Mouse (Mus musculus) adrenal gland, postnatal 14 days (tissue): ENCODE measurements around the gene Dmrtc2. TPM values are rescaled to one million over a fixed set of nuclear protein-coding genes. Genes with fewer than 3 reads are reported as not detected.
"Not testable (repeated sequence)": the region's sequence is repeated elsewhere in the genome, so short reads cannot be mapped to it uniquely, and the experiment has no call there.

Experiments used
- DNase-seq: peaks from one replicate; pipeline ENCODE4 v3.0.0; 2021; ENCODE audit warnings: mixed read lengths
- long read RNA-seq, 2 experiments: library from polyadenylated mRNA; stranded (forward); transcript quantifications; one replicate each; pipeline ENCODE4 v2.0.0; 2021
- total RNA-seq: library from RNA; stranded (reverse); gene quantifications from 2 replicates; pipeline ENCODE4 v1.2.3, GENCODE M21; 2021

Gene Dmrtc2
- total RNA-seq: not detected in 2 replicates
- long read RNA-seq, experiment 1: 0 reads
- long read RNA-seq, experiment 2: 0 reads

GRCm38 (mm10) chr7:24869532-24870165 lies at the start of gene Dmrtc2, which contains the start of gene Lypd4:
Dmrtc2 (plus strand) TSS chr7:24870057.
Lypd4 (minus strand) TSS chr7:24869941.
- DNase-seq: no peak

GRCm38 (mm10) chr7:24824452-24824851 lies 45.4 kb upstream of the Dmrtc2 start:
- no peak for DNase-seq

- DNase-seq: no peak
These were observed 42.7 kb upstream of the Dmrtc2 start for GRCm38 (mm10) chr7:24827181-24827580.

DNA sequence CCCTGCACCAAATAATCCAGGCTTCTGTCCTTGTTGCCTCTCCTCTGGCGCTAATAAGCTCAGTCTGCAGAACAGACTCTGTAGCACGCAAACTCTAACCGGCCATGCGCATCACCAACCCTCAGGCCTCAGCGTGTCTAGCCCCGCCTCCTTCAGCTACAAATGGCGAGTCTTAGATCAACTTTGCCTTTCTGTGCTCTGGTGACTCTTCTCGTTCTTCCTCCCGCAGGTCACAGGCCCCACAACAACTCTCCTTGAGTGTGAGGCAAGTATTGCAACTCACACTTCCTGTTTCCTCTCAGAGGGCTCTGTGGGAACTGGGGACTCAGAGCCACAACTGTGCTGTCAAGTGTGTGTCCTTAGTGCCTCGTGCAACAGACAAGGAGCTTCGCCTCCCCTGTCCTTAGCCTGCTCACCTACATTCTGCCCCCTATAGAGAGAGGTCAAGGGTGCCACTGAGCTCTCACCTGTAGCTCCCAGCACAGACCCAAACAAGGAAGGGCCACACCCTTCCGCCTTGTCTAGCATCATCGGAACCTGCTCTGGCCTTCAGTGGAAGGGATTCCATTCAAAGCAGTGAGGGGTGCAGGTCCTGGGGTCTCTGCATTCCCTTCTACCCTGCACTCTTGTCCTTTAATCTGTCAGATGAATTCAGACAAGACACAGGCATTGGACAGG lies 31.0 kb upstream of the Dmrtc2 start:
- DNase-seq: not testable (repeated sequence)

- DNase-seq: no peak
These were observed 30.4 kb upstream of the Dmrtc2 start for GRCm38 (mm10) chr7:24839410-24839808.

GRCm38 (mm10) chr7:24840331-24840730 lies 29.5 kb upstream of the Dmrtc2 start:
- no peak for DNase-seq

- no peak for DNase-seq
These were observed 28.8 kb upstream of the Dmrtc2 start for GRCm38 (mm10) chr7:24841009-24841408.

DNA sequence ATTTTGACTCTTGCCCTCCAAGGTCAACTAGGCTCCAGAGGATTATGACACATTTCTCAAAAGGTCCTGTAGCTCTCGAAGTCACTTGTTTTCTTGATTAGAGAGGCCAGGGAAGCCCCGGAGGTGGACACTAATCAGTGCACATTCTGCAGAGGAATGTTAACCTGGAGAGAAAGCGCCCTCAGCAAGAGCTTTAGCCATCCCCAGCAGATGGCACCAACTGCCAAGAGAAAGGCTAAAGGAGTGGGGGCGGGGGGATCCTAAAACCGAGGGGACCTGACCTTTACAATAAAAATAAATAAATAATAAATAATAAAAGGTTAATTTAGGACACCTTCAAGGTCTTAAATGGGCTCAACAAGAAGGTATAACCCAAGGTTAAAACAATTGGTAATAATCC lies 25.7 kb upstream of the Dmrtc2 start:
- DNase-seq: peak; percentile 30

GRCm38 (mm10) chr7:24845181-24845580 lies 24.7 kb upstream of the Dmrtc2 start:
- no peak for DNase-seq

GRCm38 (mm10) chr7:24845713-24846112 lies 24.1 kb upstream of the Dmrtc2 start:
- no peak for DNase-seq

- DNase-seq: not testable (repeated sequence)
These were observed 23.3 kb upstream of the Dmrtc2 start for GRCm38 (mm10) chr7:24846576-24846975.

DNA sequence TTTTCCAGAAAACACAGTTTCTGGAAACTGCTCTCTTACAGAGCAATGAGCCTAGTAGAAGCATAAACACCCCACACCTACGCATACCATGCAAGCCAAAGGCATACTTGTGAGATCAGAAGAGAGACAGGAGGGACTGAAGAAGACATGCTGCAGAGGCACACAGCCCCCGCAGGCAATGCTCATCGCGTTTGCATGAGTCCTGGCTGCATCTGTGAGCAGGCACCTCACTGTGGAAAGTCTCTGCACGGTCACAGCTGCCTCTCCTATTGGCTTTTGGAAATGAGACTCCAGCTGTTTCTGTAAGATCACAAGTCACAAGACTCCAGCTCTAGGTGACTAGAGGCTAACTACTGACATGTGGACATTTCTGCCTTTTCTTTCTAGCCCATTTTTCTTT lies 19.7 kb upstream of the Dmrtc2 start:
- no peak for DNase-seq

- peak; percentile 51 for DNase-seq
These were observed 19.0 kb upstream of the Dmrtc2 start for GRCm38 (mm10) chr7:24850899-24851303.

GRCm38 (mm10) chr7:24851596-24852325 lies 18.1 kb upstream of the Dmrtc2 start:
- no peak for DNase-seq

GRCm38 (mm10) chr7:24852557-24853232 lies 17.2 kb upstream of the Dmrtc2 start:
- DNase-seq: no peak

DNA sequence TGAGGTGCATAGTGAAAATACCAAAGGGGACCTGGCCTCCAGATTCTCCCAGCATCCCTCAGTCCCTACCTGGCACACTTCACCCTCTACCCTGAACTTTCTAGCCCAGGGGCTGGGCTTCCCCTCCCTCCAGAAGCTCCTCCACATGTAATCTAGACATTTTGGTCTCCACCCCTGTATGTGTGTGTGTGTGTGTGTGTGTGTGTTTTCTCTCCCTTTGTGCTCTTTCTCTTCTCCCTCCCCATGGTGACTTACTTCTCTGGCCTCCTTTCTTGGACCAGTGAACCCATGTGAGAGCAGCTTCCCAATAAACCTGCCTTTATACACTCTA lies 16.7 kb upstream of the Dmrtc2 start:
- DNase-seq: no peak

GRCm38 (mm10) chr7:24853695-24854094 lies 16.2 kb upstream of the Dmrtc2 start:
- no peak for DNase-seq

GRCm38 (mm10) chr7:24856460-24857120 lies 13.3 kb upstream of the Dmrtc2 start:
- no peak for DNase-seq

GRCm38 (mm10) chr7:24859234-24859633 lies 10.6 kb upstream of the Dmrtc2 start:
- no peak for DNase-seq

DNA sequence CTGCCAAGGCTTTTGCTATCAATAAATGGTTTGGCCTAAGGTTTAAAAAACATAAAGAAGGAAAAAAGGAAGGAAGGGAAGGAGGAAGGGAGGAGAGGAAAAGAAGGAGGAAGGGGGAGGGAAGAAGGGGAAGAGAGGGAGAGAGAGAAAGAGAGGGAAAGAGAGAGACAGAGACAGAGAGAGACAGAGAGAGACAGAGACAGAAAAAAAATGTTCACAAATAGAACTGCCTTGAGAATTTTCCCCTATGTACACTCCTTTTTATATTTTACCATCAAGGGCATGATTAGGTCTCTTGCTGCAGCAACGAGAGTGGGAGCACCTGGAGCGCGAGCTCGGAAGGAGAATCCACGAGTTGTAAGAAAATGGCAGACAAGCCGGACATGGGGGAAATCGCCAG lies 7.9 kb upstream of the Dmrtc2 start, which contains the start of gene Gm9844:
Gm9844 (plus strand) TSS at position 301 of the 400 bp plus-strand sequence.
- no peak for DNase-seq

GRCm38 (mm10) chr7:24862853-24863252 lies 7.0 kb upstream of the Dmrtc2 start:
- no peak for DNase-seq

DNA sequence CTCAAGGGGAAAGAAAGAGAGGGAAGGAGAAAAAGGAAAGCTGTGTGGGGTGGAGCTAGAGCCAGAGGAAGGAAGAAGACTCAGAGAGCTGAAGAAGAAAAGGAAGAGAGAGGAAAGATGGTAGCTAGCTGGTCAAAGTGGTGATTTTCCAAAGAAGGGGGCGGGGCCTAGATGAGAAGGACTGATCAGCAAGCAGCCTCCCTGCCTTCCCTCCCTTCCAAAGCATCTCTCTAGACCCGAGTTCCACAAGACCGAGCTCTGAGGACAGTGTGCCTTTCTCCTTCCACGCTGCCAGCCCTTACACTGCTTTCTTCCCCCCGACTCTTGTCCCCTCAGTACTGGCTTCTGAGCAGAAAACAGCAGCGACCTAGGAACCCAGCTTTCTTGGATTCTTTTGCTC lies 5.7 kb upstream of the Dmrtc2 start:
- DNase-seq: no peak
